Mouse (Mus musculus) heart, postnatal 4 days (tissue): ENCODE results near the gene Sec24a. TPM values are rescaled to one million over a fixed set of nuclear protein-coding genes. Genes with fewer than 3 reads are reported as not detected.
"Not testable (repeated sequence)": the region's sequence is repeated elsewhere in the genome, so short reads cannot be mapped to it uniquely, and the experiment has no call there.

Experiments used
- DNase-seq: peaks from one replicate; pipeline ENCODE4 v3.0.0; 2021
- total RNA-seq, 2 experiments: library from RNA; stranded (reverse); gene quantifications; 2 replicates each; pipeline ENCODE4 v1.2.3; 2021

Sec24a gene
- total RNA-seq, 2 experiments from 2014 or later: 23.0 to 23.7 TPM

DNA sequence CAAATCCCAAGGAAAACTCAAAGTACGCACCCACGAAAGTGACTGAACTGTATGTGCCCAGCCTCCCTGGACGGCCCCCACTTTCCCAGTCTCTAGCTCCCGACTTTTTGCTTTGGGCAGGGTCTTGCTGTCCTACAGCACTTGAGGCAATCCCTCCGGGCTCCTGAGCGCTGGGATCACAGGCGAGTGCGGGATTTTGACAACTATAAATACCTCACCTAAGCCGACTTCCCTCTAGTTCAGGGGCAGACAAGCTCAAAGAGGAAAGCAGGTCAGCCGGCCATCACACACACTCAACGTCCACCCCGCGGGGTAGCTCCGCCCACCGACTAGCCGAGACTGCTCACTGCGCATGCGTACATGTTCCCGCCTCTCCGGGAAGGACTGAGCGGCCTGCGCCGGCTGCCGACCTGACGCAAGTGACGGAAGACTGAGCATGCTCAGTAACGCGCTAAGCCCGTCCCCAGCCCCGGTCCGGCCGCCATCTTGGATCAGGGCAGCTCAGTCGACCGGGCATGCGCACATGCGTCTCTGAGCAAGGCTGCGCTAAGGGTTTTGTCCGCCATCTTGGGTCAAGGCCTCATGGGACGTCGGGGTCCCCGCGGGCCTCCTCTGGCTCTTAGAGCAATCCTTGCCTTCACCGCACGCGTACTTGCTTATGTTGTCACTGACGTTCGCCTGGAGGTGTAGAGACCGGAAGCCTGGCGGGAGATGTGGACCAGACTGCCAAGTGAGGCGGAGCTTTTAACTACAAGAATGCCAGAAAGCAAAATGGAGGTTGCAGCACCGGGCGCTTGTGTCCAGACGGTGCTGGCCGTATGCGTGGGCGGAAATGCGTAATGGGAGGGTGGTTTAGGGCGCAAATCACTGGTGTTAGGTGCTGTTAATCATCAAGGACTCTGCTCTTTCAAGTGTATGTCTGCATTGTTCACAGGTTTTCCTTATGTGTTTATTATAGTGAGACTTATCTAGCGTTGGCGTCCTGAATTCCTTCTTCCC, 74.8 kb downstream of the Sec24a start, which contains the start of gene 0610009B22Rik:
TSS of gene 0610009B22Rik (minus strand) at position 545 of the 999 bp plus-strand sequence.
- peak; percentile 100 for DNase-seq

DNA sequence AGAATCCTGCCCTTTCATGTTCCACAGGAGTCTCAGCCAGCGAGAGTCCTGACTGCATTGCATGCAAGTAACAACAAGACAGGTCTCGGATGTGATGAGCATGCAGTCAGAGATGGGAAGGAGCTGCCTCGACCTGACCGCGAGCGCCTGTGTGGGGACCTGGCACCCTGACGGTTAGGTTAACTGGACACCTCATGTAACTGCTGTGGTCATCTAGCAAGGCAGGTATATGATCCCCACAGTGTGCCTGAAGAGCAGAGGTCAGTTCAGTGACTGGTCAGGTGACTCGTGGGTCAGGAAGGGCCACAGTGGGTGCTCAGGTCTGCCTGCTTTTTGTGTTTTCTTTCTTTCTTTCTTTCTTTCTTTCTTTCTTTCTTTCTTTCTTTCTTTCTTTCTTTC, 81.5 kb downstream of the Sec24a start:
- DNase-seq: no peak

DNA sequence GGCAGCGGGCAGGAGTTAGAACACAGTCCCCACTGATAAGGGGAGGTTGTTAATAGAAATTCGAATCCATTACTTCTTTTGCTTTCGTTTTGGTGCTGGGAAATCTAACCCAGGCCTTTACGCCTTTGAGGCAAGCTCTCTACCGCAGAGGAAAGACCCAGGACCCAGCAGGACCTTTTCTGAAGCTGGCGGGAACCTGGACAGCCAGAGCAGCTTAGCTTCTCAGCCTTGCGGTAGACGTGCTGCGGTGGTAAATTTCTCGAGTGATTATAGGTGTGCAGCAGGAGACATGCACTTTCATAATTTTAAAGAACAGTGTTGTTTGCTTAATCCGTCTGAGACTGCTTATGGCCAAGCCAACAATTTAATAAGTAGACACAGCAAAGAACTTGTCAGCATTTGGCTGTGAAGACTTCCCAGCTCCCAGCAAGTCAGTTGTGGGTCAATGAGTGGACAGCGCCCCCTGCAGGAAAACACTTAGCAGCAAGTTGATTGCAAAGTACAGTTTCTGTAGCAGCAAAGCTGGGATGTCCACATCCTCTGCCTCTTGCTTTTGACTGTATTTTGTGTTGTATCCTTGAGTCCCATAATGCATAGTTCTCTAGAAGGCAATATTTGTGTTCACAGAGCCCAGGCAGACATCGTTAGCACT, 82.0 kb downstream of the Sec24a start:
- peak; percentile 95 for DNase-seq

DNA sequence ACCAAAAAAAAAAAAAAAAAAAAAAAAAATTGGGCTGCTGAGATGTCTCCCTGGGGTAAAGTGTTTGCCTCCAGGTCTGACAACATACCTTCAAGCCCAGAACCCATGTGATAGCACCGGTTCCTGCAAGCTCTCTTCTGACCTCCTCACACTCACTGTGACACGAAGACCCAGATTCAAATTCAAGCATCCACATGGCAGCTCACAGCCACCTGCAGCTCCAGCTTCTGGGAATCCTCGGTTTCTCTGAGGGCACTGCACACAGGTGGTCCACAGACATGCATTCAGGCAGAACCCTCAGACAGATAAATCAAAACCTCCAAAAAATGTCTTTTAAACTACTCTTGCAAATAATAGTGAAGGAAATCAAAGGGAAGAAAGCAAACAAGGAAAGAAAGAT, 84.0 kb downstream of the Sec24a start:
- no peak for DNase-seq

DNA sequence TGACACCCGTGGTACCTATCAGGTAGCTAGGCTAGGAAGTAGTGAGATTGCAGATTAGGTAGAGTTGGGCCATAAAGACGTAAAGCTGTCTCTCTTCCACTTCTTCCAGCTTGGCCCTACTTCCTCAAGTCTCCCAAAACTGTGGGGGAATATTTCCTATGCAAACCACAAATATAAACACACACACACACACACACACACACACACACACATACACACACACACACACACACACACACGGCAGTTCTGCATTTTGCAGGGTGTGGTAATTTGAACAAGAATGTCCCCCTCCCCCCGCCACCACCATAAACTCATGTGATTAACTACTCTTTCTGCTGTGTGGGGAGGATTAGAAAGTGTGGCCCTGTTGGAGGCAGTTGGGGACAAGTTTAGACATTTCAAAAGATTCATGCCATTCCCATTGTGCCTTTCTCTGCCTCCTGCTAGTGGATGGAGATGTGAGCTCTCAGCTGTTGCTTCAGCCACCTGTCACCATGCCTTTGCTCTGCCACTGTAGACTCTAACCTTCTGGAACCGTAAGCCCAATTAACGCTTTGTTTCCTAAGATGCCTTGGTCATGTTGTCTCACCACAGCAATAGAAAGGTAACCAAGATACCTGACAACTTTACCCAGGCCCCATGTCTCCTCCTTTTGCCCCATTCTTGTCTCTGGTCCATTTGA, 85.6 kb downstream of the Sec24a start:
- no peak for DNase-seq

GRCm38 (mm10) chr11:51675386-51675785, 88.0 kb downstream of the Sec24a start:
- no peak for DNase-seq

DNA sequence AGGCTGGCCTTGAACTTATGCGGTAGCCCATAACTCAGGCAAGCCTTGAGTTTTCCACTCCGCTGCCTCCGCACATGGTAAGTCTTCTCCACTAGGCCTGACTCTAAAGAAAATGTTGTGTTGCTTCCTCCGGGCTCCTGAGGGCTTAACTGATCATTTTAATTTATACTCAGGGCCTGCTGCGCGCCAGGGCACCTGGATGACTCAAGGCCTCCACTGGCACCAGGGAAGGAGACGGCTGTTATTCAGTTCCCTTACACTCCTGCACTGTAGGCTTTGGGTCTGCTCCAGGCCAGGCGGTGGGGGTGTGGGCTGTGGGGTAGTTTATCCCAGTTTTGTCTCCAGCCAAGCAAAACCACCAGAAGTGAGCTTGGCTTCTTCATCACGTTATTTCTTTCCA, 90.1 kb downstream of the Sec24a start:
- DNase-seq: no peak

DNA sequence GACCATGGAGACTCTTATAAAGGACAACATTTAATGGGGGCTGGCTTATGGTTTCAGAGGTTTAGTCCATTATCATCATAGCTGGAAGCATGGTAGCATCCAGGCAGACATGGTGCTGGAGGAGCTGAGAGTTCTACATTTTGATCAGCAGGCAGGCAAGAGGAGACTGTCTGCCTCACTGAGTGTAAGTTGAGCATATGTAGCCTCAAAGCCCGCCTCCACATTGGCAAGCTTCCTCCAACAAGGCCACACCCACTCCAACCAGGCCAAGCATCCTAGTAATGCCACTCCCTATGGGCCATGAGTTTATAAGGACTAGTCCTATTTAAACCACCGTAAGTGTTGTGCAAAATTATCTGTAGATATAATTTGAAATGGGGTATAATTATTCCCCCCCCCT, 92.1 kb downstream of the Sec24a start:
- DNase-seq: no peak

- DNase-seq: no peak
These were observed 92.6 kb downstream of the Sec24a start for GRCm38 (mm10) chr11:51670846-51671245.

GRCm38 (mm10) chr11:51664747-51665146, 98.7 kb downstream of the Sec24a start:
- not testable (repeated sequence) for DNase-seq

- no peak for DNase-seq
These were observed 100.8 kb downstream of the Sec24a start for GRCm38 (mm10) chr11:51662632-51663031.

DNA sequence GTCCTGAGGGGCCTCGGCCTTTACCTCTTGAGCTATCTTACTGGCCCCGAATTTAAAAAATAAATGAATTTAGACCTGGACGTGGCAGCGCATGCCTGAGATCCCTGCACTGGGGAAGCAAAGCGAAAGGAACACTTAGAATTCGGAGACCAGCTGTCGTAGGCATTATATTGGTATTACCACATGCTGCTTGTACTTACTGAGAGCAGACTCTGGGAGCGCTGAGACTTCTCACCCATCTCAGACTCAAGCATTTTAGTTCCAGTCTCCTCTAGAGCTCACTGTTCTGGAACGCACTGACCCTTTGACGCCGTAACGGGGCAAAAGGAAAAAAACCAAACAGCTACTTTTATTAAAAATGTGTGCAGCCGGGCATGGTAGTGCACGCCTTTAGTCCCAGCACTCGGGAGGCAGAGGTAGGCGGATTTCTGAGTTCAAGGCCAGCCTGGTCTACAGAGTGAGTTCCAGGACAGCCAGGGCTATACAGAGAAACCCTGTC, 101.5 kb downstream of the Sec24a start:
- no peak for DNase-seq

GRCm38 (mm10) chr11:51658705-51659104, 104.7 kb downstream of the Sec24a start:
- DNase-seq: peak; percentile 50

DNA sequence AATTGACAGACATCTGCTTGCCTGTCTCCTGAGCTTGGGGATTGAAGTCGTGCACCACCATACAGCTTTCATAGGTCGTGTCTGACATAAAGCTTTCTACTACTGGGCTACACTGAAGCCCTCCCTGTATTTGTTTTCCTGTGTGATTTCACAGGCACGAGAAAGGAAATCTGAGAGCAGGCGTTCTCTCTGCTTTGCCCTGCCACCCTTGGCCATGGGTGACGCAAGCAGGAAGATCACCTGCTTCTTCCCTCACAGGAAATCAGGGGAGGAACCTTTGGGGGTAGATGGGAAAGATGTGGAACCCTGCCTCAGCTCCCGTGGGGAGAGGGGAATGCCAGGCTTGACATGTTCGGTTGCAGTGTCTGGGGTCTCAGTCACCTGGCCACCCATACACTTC, 105.1 kb downstream of the Sec24a start:
- no peak for DNase-seq

DNA sequence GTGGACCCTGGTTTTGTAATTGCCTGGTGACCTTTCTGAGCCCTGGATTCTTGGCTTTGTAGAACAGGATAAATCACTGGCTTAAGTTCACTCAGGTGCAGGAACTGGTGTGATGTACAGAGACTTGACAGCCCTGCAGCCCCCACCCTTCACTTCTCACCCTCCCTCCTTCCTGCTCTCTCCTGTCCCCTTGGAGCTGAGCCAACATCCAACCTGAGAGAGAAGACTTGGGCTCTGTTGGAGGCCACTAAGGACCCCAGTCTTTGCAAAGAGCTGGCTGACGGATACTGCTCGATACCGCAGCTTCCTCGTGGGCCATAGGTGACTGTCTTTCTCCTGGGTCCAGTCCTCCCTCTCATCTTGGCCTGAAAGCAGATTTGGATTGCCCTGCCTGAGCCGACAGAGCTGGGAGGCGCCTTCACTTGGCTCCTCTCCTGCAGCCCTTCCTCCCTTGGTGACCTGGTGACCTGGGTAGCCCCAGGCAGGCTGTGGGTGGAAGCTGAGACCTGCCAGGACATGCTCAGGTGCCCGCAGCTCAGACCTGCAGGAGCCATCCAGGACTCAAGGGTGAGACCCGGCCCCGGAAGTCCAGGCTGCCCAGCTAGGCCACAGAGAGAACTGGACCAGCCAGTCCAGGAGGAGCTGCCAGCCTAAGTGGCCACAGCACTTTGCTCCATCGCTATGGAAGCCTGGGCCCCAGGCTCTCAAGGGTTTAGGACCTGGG, 106.5 kb downstream of the Sec24a start:
- DNase-seq: no peak

DNA sequence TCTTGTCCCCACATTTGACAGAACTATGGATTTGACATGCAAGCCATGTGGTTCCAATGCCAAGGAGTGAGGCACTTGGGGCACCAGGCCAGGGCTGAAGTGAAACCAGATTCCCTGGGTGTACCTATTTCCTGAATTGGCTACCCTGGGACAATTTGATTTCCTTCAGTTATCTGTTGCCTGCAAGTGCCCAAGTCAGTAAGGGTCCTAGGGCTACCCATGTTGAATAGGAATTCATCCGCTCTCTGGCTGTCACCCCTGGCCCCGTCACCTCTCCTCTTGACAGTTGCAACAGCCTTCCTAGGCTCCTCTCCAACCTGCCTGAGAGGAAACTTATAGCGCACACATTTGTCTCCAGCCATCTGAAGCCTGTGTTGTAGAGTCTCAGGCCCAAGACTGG, 108.5 kb downstream of the Sec24a start:
- DNase-seq: no peak

- DNase-seq: no peak
These were observed 109.7 kb downstream of the Sec24a start for GRCm38 (mm10) chr11:51653736-51654135.

- no peak for DNase-seq
These were observed 110.5 kb downstream of the Sec24a start for GRCm38 (mm10) chr11:51652889-51653418.

GRCm38 (mm10) chr11:51650691-51651515, 112.5 kb downstream of the Sec24a start, which contains the start of the genes N4bp3 and D930048N14Rik:
N4bp3 (minus strand) TSS chr11:51650842.
D930048N14Rik (plus strand) TSS chr11:51650954.
- peak; percentile 82 for DNase-seq

DNA sequence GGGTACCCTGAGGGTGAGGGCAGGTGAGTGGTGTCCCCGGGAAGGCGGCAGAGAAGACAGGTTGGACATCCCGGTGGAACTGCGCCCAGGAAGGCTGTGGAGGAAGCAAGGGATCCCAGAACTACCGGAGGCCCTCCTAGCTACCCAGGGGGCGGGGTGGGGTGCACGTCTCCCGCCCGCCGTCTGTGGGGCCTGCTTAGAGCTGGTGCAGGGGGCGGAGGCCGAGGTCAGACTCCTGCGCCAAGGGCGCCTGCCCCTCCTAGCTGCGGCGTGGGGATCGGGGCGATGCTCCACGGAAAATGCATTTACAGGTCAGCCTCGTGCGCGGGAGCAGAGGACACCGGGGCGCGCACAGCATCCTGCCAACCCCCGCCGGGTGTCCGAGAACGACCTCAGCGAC, 113.2 kb downstream of the Sec24a start:
- DNase-seq: no peak

DNA sequence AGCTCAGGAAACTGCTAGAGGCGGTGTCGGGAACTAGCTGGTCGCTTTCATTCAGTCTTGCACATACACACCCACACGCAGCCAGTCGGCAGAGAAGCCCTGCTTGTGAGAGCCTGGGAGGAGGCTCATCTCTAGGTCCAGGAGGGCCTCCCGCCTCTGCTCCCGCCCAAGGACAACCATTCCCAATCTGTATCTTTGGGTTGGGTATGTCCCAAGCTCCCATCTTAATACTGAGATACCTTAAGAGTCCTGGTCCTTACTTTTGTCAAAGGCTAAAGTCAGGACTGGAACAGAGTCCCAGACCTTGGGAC, 113.6 kb downstream of the Sec24a start:
- DNase-seq: no peak
